Mouse (Mus musculus): ENCODE measurements at regions not wholly inside any gene's neighbourhood (a gene's known extent, or its start where the extent isn't known, plus 50 kb on each side); places are given as distances from the start of the nearest gene placed in this dataset.

GRCm38 (mm10) chr3:104295856-104296255 is 75.7 kb upstream of the Magi3 start:
- TF ChIP-seq CTCF (IDR thresholded peaks at IDR 0.05; ENCODE audit: borderline replicate concordance, control insufficient read depth, extremely low read depth, insufficient read depth, low read length, poor library complexity) (no peak), POLR2A (IDR thresholded peaks at IDR 0.05; ENCODE audit: control insufficient read depth, extremely low read depth, insufficient read depth, low read length, poor library complexity) (no peak)

Data from thymus, adult 2 months (tissue).